Mouse (Mus musculus): ENCODE data around the gene Ptprd.

GRCm38 (mm10) chr4:77537336-77537735, 674.4 kb downstream of the Ptprd start:
- TF ChIP-seq CTCF (IDR thresholded peaks at IDR 0.05; ENCODE audit: insufficient read depth, low read depth, low read length) (no peak), POLR2A (IDR thresholded peaks at IDR 0.05; ENCODE audit: insufficient read depth, low read depth, low read length) (no peak)

All from olfactory bulb, adult 2 months (tissue).